Mouse (Mus musculus) C2C12 (cell line): Measurements from ENCODE around the gene Klf3. TPM values are rescaled to one million over a fixed set of nuclear protein-coding genes. Genes with fewer than 3 reads are reported as not detected.

Experiments used
- H3K27me3 ChIP-seq: one replicate; pipeline ENCODE4 v1.6.1; 2011; ENCODE audit not compliant: control insufficient read depth, insufficient read depth, insufficient read length
- H3K36me3 ChIP-seq: one replicate; pipeline ENCODE4 v1.6.1; 2011; ENCODE audit not compliant: control insufficient read depth, insufficient read depth
- H3K4me3 ChIP-seq: one replicate; pipeline ENCODE4 v1.5.1; 2011; ENCODE audit warnings: mild to moderate bottlenecking, control low read depth; ENCODE audit not compliant: poor library complexity, insufficient read depth, severe bottlenecking
- H3K79me2 ChIP-seq: one replicate; pipeline ENCODE4 v1.6.1; 2011; ENCODE audit not compliant: control insufficient read depth, insufficient read depth
- H3K79me3 ChIP-seq: one replicate; pipeline ENCODE4 v1.6.1; 2011; ENCODE audit warnings: low read depth, control low read depth
- H3ac ChIP-seq: one replicate; pipeline ENCODE3; 2011; ENCODE audit warnings: low read depth; ENCODE audit not compliant: control insufficient read depth, insufficient read length
- CEBPB ChIP-seq: IDR thresholded peaks from one replicate; pipeline ENCODE4 v1.6.1; 2011; ENCODE audit warnings: low read depth, mild to moderate bottlenecking, control low read depth, moderate library complexity
- CTCF ChIP-seq: IDR thresholded peaks from one replicate; pipeline ENCODE4 v1.5.1; 2011; ENCODE audit not compliant: control insufficient read depth, insufficient read depth, insufficient read length
- FOSL1 ChIP-seq: IDR thresholded peaks from one replicate; pipeline ENCODE4 v1.8.0; 2011; ENCODE audit warnings: mild to moderate bottlenecking, low read length; ENCODE audit not compliant: poor library complexity, insufficient read depth, severe bottlenecking
- MAX ChIP-seq: IDR thresholded peaks from one replicate; pipeline ENCODE4 v1.6.1; 2011; ENCODE audit warnings: mild to moderate bottlenecking, control low read depth
- MYOD1 ChIP-seq: IDR thresholded peaks from one replicate; pipeline ENCODE4 v1.6.1; 2011; ENCODE audit warnings: low read depth; ENCODE audit not compliant: control insufficient read depth, insufficient read length
- MYOG ChIP-seq: IDR thresholded peaks from one replicate; pipeline ENCODE4 v1.6.1; 2011; ENCODE audit not compliant: control insufficient read depth, insufficient read length; ENCODE audit errors: extremely low read depth
- USF1 ChIP-seq: IDR thresholded peaks from one replicate; pipeline ENCODE4 v1.6.1; 2011; ENCODE audit warnings: low read depth, mild to moderate bottlenecking, control low read depth, moderate library complexity
- polyA plus RNA-seq: library from polyadenylated mRNA; unstranded; fragments of >200 nt; fragmentation: generic; extraction: Trizol; gene quantifications from one replicate; pipeline ENCODE4 v1.2.1, GENCODE M21; 2012; ENCODE audit warnings: missing spikeins

Gene Klf3
- polyA plus RNA-seq, 1 experiment = 9.5 TPM

DNA sequence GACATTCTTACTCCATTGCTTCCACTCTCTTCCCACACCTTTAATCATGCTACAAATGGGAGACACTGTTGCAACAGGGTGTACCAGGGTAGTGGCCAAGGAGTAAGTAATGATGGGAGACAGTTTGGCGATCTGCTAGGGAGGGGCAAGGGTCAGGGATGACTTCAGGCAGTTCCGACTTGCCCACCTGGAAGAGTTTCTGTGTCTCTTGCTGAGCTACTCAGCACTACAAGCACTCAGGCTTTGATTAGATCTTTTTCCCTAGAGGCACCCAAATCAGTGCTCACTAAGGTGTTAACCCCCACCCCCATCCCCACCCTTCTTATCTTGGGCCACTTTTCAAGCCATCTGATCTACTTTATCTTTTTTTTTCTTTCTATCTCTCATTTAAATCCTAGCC lies 1.6 kb upstream of the Klf3 start:
- peaks cover 33% of the 10 kb centered on the region for H3K79me2 ChIP-seq
- H3K36me3 ChIP-seq = peaks cover 3% of the 10 kb centered on the region
- no peak overlapping the region for H3K4me3 ChIP-seq
- no peak for TF ChIP-seq FOSL1
- no peak for TF ChIP-seq MYOD1
- no peak for TF ChIP-seq CEBPB
- TF ChIP-seq USF1 = no peak
- no peak for TF ChIP-seq MAX
- no peak for TF ChIP-seq MYOG
- TF ChIP-seq CTCF = no peak
- H3ac ChIP-seq = no peak overlapping the region
- no peaks in the 10 kb centered on the region for H3K27me3 ChIP-seq
- peaks cover 24% of the 10 kb centered on the region for H3K79me3 ChIP-seq

GRCm38 (mm10) chr5:64802143-64802542 lies 1.0 kb upstream of the Klf3 start:
- Histone ChIP-seq H3K79me3 (peaks cover 30% of the 10 kb centered on the region), H3K27me3 (no peaks in the 10 kb centered on the region), H3ac (peak overlapping the region; percentile 76), H3K4me3 (no peak overlapping the region), H3K79me2 (peaks cover 39% of the 10 kb centered on the region), H3K36me3 (peaks cover 9% of the 10 kb centered on the region)
- TF ChIP-seq MYOD1 (no peak), CEBPB (no peak), CTCF (no peak), MYOG (no peak), MAX (no peak), USF1 (no peak), FOSL1 (no peak)

- Histone ChIP-seq H3ac (peak overlapping the region; percentile 69), H3K36me3 (peaks cover 12% of the 10 kb centered on the region), H3K79me2 (peaks cover 56% of the 10 kb centered on the region), H3K79me3 (peaks cover 47% of the 10 kb centered on the region), H3K27me3 (no peaks in the 10 kb centered on the region), H3K4me3 (peak overlapping the region; percentile 82)
- no peak for TF ChIP-seq MYOG
- TF ChIP-seq MYOD1 = no peak
- TF ChIP-seq FOSL1 = no peak
- no peak for TF ChIP-seq CTCF
- no peak for TF ChIP-seq MAX
- no peak for TF ChIP-seq USF1
- TF ChIP-seq CEBPB = no peak
Observed at GRCm38 (mm10) chr5:64803720-64804462, 703 bp downstream of the Klf3 start.

- H3K36me3 ChIP-seq = peaks cover 12% of the 10 kb centered on the region
- peak overlapping the region; percentile 82 for H3K4me3 ChIP-seq
- no peaks in the 10 kb centered on the region for H3K27me3 ChIP-seq
- H3K79me2 ChIP-seq = peaks cover 70% of the 10 kb centered on the region
- TF ChIP-seq MYOG = no peak
- TF ChIP-seq CTCF = no peak
- TF ChIP-seq MYOD1 = no peak
- H3K79me3 ChIP-seq = peaks cover 61% of the 10 kb centered on the region
- H3ac ChIP-seq = peak overlapping the region; percentile 14
Observed at GRCm38 (mm10) chr5:64805131-64805872, 2.1 kb downstream of the Klf3 start.

DNA sequence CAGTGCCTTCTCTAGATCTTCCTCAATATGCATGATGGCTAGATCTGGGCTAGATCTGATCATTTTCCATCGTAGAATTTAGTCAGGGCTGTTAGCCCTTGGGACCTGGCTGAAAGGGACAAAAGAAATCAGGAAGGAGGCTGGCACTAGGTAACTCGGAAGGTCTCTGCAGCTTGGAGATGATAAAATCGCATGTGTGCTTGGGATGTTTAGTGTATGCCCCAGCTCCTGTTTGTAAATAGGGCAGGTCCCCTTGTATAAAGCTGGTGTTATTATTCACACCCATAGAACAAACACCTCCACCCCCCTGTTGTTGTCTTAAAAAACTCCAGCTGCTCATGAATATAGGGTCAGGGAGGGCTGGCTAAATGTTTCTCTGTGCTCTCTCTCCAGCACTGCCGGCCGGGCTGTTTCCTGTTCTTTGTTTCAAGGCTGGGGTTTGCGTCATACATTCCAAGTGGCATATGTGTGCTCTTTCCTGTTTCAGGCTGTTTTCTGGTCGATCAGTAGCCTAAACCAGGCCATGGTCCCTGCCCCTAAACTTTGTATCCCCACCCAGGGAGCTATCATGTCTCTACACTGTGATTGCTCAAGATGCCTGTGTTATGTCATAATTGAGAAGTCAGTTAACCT lies 2.8 kb downstream of the Klf3 start:
- Histone ChIP-seq H3K27me3 (no peaks in the 10 kb centered on the region), H3K79me3 (peaks cover 66% of the 10 kb centered on the region), H3ac (peak overlapping the region; percentile 4), H3K4me3 (peak overlapping the region; percentile 82), H3K36me3 (peaks cover 12% of the 10 kb centered on the region), H3K79me2 (peaks cover 77% of the 10 kb centered on the region)
- TF ChIP-seq USF1 = no peak
- peak; percentile 22 for TF ChIP-seq MAX
- TF ChIP-seq CEBPB = peak; percentile 93
